Mouse (Mus musculus) brain, embryonic 18.5 days (tissue): Measurements from ENCODE around the gene Sp110.
"Not testable (repeated sequence)": the region's sequence is repeated elsewhere in the genome, so short reads cannot be mapped to it uniquely, and the experiment has no call there.

Experiments
- DNase-seq: peaks from one replicate; pipeline ENCODE4 v3.0.0-alpha.2; 2012; ENCODE audit warnings: low read depth, low spot score

Sp110 gene

DNA sequence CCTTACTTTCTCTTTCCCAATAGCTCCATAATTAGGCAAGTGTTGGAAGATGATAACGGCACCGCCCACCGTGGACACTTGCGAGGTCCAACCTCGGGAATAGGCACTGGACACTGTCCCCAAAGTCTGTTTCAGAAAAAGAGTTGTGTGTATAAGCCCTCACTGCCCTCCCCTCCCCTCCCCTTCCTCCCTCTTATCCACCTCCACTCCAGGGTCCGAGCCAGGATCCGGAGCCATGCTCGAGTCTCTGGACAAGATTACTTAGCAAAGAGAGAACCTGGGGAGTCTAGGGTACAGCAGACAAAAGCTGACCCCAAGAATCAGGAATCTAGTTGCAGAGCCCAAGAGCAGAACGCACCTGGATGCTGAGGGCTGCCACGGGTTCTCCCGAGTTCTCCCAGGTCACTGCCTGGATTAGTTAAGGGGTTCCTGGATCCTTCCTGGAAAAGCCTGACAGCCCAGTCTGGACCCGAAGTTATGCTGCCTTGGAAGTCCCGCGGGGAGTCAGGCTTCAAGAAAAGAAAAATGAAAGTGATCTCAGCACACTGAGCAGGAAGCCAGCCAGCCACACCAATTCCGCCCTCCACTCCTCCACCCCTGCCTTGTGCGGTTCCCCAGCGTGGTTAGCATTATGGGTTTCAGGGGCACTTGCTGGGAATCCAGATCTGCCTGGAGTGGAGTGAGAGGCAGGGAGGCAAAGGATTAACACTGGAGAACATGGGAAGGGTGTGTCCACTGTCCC lies at the start of gene Sp110:
TSS of gene Sp110 (minus strand) at position 547 of the 742 bp plus-strand sequence.
- DNase-seq: not testable (repeated sequence)

DNA sequence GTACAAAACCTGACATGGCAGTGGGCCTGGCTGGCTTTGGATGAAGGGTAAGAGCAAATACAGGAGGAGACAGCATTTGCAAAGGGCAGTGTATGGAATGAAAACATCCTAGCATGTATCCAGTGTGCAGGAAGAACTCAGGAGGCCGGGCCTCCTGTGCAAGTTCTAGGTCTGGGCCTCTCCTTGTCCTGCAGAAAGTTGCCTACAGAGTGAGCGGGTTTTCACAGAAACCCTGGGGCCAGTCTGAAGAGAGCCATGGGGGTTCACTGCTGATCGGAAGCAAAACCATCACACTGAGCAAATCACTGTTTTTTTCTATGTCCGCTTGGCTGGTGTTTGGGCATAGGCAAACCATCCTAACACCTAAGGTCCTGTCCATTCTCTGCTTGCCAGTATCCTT lies 39.5 kb upstream of the Sp110 start:
- DNase-seq: not testable (repeated sequence)

DNA sequence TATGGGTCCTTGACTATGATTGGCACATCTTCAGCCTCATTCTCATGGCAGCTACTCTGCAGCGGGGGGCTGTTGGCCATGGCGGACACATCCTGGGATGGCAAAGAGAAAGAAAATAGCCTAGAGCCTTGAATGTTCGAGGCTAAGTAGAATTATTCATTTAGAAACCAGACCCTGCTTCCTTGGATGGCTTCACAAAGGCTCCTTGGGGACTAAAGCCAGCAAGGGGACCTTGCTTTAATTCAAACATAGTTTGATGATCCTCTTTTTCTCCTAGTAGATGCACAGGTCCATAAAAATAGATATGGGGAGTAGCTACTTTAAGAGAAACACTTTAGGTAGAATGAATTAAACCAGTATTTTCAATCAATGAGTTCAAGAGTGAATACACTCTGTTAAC lies 38.3 kb upstream of the Sp110 start:
- not testable (repeated sequence) for DNase-seq

DNA sequence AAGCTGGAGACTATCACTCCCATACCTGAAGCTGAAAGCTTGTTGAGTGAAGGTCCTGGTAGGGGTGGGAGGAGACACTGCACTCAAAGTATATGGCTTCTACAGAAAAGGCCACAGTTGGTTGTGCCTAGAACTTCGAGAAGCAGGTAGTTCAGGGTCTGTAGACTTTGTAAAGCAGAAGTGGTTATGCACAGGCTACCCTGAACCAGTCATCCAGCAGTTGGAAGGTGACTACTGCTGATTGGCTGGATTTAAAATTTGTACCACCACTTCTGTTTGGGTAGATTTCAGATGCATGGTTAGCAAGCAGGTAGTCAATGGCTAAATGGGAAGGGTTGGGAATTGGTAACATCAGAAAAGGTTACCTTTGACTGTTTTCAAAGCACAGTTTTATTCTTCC lies 20.1 kb upstream of the Sp110 start:
- not testable (repeated sequence) for DNase-seq

DNA sequence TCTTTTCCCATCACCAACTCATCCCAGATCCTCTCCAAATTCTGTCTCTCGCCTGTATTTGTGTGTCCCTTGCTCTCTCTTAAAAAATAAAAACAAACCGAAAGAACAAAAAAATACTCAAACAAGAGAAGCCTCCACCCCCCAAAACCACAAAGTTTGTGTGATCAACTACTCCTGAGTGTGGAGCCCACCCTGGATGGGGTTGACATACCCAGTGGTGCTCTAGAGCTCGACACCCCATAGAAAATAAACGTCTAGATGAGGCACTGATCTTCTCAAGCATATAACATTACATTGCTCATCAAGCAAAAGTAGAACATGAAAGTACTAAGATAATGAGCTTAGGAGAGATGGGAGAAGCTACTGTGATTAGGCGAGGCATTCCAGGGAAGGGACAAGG lies 18.5 kb upstream of the Sp110 start:
- not testable (repeated sequence) for DNase-seq

DNA sequence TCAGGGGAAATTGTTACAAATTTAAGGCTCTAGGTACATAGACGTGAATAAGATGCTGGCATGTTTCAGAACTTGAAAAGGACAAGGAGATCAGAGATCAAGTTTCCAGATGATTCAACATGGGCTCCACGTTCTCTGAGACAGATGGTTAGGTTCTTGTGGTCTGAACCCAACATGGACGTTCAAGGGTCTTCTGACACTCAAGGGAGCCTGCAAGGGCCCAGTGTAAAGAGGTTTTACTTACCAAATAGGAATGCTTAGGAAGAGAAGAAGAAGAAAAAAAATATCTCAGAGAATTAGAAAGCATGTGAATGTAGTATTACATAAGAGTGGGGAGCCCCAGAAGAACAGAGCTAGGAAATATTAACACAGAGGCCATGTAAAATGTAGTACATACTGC lies 17.2 kb upstream of the Sp110 start:
- DNase-seq: not testable (repeated sequence)

DNA sequence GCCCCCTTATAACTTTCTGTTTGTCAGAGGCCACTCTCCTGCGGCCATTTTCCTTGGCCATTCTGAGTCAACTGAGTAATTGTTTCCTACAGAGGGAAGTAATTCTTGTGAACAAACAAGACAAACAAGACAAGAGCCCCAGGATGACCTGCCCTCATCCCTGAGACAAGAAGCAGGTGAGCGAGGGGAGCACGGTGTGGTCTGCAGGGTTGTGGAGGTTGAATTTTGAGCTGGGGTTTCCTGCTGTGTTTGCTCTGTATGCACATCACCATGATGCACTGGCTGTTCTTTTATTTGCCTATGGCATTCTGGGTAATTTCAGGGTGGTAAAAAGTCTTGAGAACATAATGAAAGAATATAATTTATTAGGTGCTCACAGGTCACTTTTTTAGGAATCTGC lies 16.5 kb upstream of the Sp110 start:
- DNase-seq: not testable (repeated sequence)

DNA sequence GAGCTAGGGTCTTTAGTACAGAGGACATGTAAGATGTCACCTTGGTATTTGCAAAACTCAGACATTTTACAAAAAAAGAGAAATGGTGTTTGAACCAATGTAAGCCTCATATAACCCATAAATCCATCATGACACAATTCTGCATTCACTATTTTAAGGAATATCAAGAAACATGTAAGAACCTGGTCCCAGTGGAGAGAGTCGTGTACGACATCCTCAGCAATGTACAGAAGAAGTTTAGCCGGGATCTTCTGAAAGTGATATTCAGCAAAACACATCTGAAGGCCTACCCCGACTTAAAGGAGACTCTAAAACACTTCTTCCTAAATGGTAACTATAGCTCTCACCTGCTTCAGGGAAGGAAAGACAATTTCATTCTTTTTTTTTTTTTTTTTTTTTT lies 12.0 kb upstream of the Sp110 start:
- not testable (repeated sequence) for DNase-seq

DNA sequence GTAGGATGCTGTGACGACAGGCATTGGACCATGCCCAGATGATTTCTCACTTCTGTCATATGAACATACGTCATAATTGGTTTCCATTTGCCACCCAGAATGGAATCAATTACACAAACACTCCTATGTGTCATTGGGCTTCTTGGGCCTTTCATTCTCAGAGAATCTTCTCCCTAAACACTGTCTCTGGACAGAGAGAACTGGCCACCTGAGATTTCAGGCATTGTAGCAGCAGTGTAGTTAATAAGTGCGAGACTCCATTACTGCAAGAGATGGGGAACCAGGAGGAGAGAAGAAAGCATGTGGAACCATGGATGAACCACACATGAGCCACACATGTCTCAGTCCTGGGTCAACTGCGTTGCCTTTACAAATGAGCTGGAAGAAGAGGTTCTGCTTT lies 9.7 kb upstream of the Sp110 start:
- not testable (repeated sequence) for DNase-seq

DNA sequence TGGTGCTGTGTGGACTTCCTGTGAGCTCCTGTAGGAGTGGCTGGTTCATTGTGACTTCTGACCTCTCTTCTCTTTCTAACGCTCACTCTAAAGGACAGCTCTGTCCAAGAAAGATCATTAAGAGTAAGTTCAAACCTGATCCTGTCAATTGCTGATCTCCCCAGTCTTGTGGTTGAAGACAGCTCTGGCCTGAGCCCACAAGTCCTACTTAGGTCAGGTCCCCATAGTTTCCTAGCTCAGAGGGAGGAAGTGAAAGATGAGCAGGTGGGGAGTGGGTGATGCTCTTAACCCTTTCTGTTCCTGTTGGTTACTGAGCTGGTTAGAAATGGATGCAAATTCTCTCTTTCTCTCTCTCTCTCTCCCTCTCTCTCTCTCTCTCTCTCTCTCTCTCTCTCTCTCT lies 5.7 kb upstream of the Sp110 start:
- not testable (repeated sequence) for DNase-seq

DNA sequence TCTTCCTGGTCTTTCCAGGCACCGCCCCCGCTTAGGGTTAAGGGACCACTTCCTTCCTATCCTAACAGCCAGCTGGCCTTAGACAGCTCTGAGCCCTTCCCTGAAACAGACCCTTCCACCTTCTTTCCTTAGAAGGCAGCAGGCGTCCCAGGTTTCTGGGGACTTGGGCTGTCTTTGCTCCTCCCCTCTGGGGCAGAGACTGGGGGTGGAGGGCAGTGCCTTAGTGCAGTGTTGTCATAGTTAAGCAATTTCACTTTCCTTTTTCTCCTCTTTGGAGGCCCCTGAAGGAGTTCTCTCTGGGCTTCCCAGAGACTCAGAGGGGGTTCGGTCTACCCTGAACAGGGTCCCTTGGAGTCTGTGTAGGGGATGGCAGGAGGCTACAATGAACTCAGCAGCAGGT lies 2.2 kb upstream of the Sp110 start:
- not testable (repeated sequence) for DNase-seq

DNA sequence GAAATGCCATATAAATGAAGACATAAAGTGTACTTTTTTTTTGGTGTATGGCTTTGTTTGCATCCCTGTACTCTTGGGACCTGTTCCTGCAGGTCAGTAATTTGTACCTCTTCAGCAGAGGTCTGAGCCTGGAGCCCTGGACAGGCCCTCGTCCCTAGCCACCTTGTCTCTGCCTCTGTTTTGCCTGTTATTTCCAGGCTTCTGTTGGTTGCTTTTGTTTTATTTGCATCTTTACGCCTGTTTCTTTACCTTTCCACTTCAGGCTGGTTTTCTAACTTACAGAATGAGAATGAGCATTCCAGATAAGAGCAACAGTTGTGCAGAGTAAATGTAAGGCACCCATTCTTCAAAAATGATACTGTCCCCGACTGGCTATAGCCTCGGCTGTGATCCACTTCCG lies 1.5 kb upstream of the Sp110 start, which contains the start of gene Sp140:
TSS of gene Sp140 (plus strand) at position 301 of the 400 bp plus-strand sequence.
- DNase-seq: not testable (repeated sequence)

DNA sequence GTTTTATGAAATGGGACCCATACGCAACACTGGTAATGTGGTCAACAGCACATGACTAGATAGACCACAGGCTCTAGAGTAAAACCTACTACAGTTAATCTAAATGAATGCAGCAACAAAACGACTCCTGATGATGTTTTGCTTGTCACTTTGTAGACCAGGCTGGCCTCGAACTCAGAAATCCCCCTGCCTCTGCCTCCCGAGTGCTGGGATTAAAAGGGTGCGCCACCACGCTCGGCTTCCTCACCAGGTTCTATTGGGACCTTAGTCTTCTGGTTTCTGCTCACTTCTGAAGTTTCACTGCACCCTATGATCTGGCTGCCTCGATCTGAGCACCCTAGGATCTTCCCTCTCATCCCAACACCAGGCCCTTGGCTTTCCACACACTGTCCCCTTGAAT lies 6.1 kb downstream of the Sp110 start:
- not testable (repeated sequence) for DNase-seq

DNA sequence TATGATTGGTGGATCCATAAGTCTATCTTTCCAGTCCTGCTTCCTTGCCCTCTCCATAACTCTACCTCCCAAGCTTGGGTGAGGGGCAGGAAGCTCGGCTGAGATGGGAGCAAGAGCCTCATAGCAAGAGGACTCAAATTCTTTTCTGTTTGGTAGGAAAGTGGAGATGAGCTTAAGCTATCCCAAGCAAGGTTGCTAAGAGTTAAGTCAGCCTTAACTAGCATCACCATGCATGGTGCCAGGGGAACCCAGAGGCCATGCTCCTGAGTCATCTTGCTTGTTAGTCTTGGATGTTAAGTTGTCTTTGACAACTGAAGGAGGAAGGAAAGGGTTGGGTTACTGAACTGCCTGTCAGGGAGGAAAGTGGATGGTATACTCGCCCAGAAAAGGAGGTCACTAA lies 9.9 kb downstream of the Sp110 start:
- not testable (repeated sequence) for DNase-seq

DNA sequence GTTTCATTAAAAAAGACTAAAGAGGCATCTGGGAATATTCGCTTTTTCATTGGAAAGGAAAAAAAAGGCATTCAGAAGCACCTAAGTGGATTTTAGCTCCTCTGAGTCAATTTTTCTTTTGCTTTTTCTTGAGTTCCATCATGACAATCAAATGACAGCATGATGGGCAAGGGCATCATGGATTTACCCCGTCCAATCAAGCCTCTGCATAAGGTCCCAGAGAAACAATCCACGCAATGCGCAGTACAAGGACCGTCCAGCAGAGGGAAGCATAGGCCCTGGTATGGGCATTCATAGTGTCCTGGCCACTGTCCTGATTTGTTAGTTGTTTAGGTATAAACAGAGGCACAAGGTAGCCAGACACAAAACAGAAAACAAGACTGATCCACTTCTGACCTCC lies 17.1 kb downstream of the Sp110 start:
- not testable (repeated sequence) for DNase-seq

DNA sequence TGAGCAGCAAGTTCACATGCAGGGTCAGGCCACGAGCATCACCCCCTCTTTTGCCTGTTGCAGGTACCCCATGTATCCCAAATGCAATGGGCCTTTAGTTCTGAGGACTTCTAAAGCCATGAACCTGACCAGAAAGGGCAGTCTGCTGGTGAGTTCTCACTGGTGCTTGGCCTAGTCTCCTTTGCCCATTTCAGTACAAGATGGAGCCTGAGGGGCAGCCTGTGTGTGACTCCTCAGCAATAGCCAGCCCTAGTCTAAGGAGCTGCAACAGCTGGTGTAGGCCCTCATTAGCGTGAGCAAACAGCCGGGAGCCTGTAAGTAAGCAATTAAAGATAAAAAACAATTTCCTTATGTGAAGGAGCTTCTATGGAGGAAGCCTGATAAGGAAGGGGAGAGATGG lies 18.0 kb downstream of the Sp110 start:
- not testable (repeated sequence) for DNase-seq

DNA sequence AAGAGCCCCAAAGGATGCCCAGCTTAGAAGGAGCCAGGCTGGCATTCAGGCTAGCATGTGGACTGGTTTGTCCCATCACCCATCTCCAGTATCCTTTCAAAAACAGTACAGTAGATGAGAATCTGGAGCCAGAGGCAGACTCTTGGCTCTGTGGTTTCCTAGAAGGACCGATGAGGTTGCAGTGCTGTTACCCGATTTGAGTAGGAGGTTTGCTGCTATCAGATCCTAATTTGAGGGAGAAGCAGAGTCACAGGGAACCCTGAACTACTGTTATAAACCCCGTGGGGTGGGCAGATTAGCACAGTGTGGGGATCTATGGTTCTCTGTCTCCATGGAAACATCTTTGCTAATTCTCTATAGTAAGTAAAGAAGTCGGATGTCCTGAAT lies 18.5 kb downstream of the Sp110 start:
- DNase-seq: not testable (repeated sequence)

DNA sequence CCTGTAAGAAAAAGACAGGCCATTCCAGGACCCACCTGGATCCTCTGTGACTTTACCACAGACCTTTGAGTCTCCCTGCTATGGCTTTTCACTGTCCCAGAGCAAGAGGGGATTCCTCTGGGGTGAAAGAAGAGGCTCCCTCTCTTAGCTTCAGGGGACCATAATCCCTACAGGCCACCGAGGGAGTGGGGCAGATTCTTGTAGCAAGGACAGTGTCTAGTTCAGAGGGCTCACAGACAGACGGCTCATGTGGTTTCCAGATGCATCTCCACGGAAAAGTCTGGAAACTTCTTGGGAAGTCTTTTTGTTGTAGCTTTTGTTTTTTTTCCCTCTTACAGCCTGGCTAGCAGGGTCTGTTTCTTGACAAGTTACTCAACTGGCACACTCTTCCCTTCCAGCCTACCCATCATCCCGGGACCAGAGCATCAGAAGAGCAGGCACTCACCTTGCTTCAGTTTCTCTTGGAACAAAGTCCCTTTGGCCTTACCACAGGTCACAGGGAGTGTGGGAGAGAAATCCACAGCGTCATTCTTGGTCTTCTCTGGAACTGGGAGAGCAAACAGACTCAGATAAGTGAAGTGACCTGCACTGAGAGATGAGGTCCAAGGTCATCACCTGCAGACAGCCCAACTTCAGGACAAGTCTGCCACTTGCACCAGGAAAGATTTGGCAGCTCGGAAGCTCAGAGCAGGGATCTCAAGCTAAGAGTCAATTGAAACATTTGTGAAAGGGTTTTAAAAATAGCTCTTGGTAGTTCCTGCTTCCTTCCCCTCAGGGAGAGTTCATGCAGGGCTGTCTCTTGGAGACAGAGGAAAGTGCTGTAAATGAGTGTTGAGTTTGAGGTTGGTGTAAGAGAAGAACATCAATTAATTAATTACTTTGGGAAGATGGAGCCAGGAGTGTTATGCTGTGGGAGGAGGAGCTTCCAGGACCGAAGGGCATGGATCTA lies 19.1 kb downstream of the Sp110 start:
- not testable (repeated sequence) for DNase-seq

DNA sequence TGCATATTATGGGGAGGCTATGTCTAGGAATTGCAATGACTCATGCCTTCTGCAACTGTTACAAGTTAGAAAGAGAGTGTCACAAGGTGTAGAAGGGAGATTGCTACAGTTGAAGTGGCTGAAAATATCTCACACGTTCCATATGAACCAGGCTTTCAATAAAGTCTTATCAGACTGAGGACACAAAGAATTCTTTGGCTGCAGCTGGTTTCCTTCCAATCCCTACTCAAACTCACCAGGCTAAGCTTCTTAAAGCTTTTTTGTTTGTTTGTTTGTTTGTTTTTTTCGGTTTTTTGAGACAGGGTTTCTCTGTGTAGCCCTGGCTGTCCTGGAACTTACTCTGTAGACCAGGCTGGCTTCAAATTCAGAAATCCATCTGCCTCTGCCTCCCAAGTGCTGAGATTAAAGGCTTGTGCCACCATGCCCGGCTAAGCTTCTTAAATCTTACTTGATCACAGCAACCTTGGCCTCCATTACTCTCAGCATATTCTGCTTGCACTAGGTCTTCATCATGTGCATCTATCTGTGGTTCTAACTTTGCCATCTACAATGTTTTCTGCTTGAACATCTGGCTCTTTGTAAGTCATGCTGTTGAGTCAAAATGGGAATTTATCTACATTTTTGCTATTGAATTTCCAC lies 20.1 kb downstream of the Sp110 start:
- not testable (repeated sequence) for DNase-seq

DNA sequence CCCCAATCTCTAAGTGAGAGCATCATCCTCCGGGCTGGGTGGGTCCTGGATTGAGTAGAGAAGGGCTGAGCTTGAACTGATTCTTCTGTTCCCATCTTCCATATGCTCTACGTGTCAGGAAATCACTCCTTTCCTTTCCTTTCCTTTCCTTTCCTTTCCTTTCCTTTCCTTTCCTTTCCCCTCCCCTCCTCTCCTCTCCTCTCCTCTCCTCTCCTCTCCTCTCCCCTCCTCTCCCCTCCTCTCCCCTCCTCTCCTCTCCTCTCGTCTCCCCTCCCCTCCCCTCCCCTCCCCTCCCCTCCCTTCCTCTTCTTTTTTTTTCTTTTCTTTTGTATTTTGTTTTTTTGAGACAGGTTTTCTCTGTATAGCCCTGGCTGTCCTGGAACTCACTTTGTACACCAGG lies 23.2 kb downstream of the Sp110 start, which contains the start of gene G530012D18Rik:
TSS of gene G530012D18Rik (plus strand) at position 301 of the 400 bp plus-strand sequence.
- DNase-seq: not testable (repeated sequence)

DNA sequence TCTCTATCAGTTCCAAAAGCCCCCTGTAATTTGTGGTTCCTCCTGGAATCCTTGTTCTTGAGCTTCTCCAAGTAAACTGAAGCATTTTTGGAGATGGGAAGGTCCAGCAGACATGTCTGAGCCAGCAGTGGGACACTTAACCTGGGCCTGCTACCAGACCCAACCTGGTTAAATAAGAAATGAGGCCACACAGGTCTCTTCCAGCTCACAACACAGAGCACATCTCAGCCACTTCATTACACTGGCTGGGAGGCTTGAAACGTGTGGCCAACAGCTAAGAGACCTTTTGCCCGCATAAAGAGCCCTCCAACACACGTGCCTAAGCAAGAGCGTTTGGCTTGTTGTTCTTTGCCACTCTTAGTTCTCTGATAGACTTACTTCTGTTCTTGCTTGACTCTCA lies 25.1 kb downstream of the Sp110 start:
- DNase-seq: not testable (repeated sequence)

DNA sequence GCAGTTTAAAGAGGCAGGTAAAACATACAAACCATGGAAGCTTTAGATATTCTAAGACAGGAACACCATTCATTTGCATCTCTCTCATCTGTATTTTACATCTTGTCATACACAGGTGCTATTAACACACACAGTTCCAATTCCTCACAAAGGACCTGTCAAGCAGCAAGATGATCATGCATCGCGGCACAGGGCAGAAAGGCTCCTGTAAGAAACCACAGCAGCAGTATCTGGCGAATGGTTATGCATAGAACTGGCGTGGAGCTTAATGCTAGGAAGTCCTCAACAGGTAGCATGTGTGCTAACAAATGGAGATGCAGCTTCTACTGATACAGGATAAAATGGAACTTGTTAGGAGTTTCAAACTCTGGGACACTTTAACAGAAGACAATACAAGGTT lies 43.4 kb downstream of the Sp110 start:
- not testable (repeated sequence) for DNase-seq
